Mouse (Mus musculus) gastrocnemius, adult 2 months (tissue): ENCODE data around the gene Kcne4. TPM values are rescaled to one million over a fixed set of nuclear protein-coding genes. Genes with fewer than 3 reads are reported as not detected.
A peak's percentile ranks its signal among the peaks of the same experiment; 100 is the strongest.
"Not testable (repeated sequence)": the region's sequence is repeated elsewhere in the genome, so short reads cannot be mapped to it uniquely, and the experiment has no call there.

Experiments used
- DNase-seq: peaks from one replicate; pipeline ENCODE4 v3.0.0; 2022
- H3K27ac ChIP-seq: fragments of 200-600 bp; 2 replicates; pipeline ENCODE4 v1.8.1; 2022; ENCODE audit warnings: mild to moderate bottlenecking
- H3K4me3 ChIP-seq: fragments of 200-600 bp; 2 replicates; pipeline ENCODE4 v1.8.1; 2022; ENCODE audit warnings: mild to moderate bottlenecking, moderate library complexity
- CTCF ChIP-seq: fragments of 200-600 bp; IDR thresholded peaks from 2 replicates; pipeline ENCODE4 v1.8.1; 2022; ENCODE audit warnings: antibody characterized with exemption, mild to moderate bottlenecking, moderate library complexity
- intact Hi-C: fragments of 180-260 bp; cut with DNase I; formaldehyde crosslinking; loops from one replicate; pipeline ENCODE4 v1.15.1; 2025
- long read RNA-seq, 2 experiments: library from polyadenylated mRNA; stranded (forward); transcript quantifications; one replicate each; pipeline ENCODE4 v2.0.0; 2021
- total RNA-seq, 2 experiments: library from RNA; stranded (reverse); gene quantifications; 2 replicates each; pipeline ENCODE4 v1.2.3; 2021

Kcne4 gene
- total RNA-seq, result 1 to 10 TPM in 1 of 2 experiments, under 1 TPM in 1; 0.61 to 1.3 TPM
- long read RNA-seq, experiment 1, result 0 reads
- long read RNA-seq, experiment 2, result 0 reads

DNA sequence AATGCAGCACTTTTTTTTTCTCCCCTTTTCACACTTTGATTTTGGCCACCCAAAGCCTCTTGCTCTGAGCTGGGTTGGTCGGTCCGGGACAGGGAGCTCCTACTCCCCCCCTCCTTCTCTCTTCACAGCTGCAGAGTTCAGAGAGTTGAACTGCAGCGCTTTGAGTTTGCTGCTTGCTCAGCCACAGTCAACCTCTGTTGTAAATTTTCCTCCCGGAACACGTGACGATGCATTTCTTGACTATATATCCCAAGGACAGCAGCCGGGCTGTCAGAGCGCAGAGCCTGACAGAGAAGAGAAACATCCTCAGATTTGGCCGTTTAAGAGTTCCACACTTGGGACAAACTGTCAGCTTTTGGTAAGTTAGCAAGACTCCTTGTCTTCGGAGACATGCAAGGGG is at the start of gene Kcne4:
TSS of gene Kcne4 (plus strand) at position 120 of the 400 bp plus-strand sequence.
- Histone ChIP-seq H3K27ac (peak within 1 kb of the TSS; percentile 76), H3K4me3 (peak within 1 kb of the TSS; percentile 64)
- no peak for TF ChIP-seq CTCF
- no peak for DNase-seq
- intact Hi-C loops, result no loop called here

DNA sequence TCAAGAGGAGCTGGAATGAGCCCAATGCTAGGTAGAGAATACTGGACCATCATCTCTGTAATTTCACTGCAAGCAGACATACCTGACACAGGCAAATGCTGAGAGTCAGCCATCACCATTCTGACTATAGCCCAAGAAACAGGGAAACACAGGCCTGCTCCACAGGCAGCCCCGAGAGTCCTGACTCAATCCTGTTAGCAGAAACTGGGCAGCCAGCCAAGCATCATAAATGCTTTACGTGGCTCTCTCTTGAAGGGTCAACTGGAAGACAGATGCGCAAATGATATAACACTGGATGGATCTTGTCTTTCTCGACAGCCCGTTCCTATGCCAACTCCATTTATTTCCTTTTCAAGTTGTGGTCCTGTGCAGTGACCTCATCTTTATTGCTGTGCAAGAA is 34.7 kb upstream of the Kcne4 start:
- intact Hi-C loops, result no loop called here
- no peak for TF ChIP-seq CTCF
- peak; percentile 17 for DNase-seq
- Histone ChIP-seq H3K27ac (no peak overlapping the region), H3K4me3 (no peak overlapping the region)

DNA sequence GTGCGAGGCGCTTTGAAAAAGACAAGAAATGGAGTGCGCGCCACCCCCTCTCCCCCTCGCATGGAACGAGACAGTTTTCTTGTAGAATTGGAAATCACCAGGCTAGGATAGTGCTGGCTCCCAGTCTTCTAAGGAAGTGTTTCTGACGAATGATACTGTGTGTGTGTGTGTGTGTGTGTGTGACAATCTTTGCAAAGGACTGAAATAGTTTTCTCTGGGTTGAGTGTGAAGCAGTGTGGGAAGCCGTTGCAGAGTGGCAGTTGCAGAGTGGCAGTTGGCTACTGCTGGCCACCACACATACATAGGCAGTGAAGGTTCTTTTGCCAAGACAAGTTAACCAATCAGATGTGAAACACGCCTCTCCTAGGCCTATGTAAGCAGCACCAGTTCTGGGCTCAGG is 31.6 kb upstream of the Kcne4 start:
- DNase-seq, intact Hi-C loops, H3K4me3 ChIP-seq: not testable (repeated sequence)

DNA sequence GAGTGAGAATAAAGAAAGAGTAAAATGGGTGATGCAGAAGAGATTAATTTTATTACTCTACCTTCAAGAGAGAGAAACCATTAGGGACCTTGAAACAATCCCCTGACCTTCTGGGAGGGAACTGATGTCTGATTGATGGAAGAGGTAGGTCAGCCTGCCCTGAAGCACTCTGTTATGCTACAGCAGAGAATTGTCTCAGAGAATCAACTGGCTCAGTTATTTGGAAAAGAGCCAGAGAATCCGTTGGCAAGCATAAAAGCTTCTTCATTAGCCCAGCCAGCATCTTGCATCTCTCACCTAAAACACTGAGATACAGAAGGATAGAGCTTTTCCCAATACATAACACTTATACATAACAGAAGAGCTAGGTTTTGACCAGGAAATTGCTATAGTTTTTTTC is 26.8 kb upstream of the Kcne4 start:
- TF ChIP-seq CTCF, result no peak
- Histone ChIP-seq H3K27ac (no peak overlapping the region), H3K4me3 (no peak overlapping the region)
- DNase-seq, result no peak
- intact Hi-C loops, result no loop called here

More for the DNA sequence above, 31.6 kb upstream of the Kcne4 start:
- not testable (repeated sequence) for H3K27ac ChIP-seq

DNA sequence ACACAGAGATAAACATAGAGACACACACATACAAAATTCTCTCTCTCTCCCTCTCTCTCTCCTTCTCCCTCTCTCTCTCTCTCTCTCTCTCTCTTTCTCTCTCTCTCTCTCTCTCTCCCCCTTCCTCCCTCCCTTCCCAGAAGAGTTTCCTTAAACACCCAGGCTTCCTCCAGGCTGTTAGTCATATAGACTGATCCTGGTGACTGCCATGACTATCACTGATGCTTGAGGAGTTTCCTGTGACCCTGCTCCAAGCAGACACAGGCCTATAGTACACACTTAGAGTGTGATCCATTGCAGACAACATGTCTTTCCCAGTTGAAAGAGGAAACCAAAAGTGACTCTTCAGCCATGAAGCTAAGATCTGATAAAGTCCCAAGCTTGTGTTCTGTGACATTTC is 9.1 kb upstream of the Kcne4 start:
- H3K4me3 ChIP-seq, result no peak overlapping the region
- no peak for TF ChIP-seq CTCF
- no peak for DNase-seq
- H3K27ac ChIP-seq, result no peak overlapping the region
- intact Hi-C loops, result no loop called here

DNA sequence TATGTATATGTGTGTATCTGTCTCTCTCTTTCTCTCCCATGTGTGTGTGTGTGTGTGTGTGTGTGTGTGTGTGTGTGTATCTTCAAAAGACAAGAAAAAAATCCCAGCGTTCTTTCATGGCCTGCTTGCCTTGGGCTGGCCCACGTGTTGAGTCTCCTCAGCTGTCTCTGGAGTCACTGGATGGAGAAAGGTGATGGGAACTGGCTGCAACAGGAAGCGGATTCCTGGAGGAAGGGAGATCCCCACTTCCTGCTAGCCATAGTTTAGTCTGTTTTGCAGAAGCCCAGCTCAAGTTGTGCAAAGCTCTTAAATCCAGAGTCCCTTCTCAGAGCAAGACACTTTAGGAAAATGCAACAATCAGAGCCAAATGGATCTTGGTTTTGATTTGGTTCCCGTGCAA is 6.7 kb upstream of the Kcne4 start:
- Histone ChIP-seq H3K27ac (no peak overlapping the region), H3K4me3 (no peak overlapping the region)
- intact Hi-C loops, result no loop called here
- TF ChIP-seq CTCF, result no peak
- no peak for DNase-seq

DNA sequence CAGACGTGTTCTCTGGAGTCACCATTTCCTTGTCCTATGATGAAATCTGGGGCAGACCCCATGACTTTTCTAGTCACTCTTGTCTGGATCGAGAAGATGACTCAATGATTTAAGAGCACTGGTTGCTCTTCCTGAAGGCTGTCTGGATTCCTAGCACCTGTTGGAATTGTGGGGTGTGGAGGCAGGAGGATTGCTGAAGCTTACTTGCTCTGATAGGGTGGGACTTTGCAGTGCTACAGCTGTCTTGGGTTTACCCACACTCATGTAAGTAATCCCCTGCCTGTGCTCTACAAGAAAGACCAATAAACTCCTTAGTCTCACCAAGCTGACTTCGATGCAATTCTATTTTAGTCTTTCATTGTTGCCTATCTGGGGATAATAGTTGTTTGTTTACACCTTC is 5.7 kb upstream of the Kcne4 start:
- intact Hi-C loops, result no loop called here
- no peak for TF ChIP-seq CTCF
- H3K4me3 ChIP-seq, result no peak overlapping the region
- no peak for DNase-seq
- H3K27ac ChIP-seq, result no peak overlapping the region

DNA sequence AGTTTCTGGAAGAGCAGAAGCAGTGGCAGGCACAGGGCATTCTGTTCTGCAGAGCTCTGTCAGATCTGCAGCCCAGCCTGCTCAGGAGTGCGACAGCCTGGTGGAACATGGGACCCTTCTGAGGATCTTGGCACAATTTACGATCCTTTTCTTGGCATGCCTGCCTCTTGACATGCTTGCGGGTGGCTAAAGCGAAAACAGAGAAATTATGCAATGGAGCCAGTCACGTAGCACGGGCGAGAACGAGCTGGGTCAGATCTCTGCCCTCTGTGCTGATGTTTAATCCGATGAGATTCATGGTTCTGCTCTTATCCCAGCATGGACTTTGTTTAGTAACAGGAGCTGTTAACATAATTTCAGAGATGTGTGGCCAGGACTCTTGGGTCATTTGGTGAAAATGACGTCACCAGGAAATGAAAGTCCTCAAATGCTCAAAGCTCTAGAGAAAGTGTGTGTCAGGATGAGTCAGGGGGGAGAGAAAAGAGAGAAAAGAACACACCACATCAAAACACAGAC is 4.5 kb upstream of the Kcne4 start:
- TF ChIP-seq CTCF, result no peak
- DNase-seq, result no peak
- intact Hi-C loops, result no loop called here

DNA sequence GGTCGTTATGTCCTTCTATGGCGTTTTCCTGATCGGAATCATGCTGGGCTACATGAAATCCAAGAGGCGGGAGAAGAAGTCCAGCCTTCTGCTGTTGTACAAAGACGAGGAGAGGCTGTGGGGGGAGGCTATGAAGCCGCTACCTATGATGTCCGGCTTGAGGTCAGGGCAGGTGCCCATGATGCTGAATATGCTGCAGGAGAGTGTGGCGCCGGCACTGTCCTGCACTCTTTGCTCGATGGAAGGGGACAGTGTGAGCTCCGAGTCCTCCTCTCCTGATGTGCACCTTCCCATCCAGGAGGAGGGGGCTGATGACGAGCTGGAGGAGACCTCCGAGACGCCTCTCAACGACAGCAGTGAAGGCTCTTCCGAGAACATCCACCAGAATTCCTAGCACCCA is 1.2 kb downstream of the Kcne4 start:
- intact Hi-C loops, result no loop called here
- DNase-seq, result no peak
- no peak for TF ChIP-seq CTCF
- Histone ChIP-seq H3K27ac (peak overlapping the region; percentile 76), H3K4me3 (peak overlapping the region; percentile 64)

More for the DNA sequence above, 4.5 kb upstream of the Kcne4 start:
- Histone ChIP-seq H3K27ac (peak overlapping the region; percentile 24; the same call in 1 of the 2 replicates), H3K4me3 (peak overlapping the region; percentile 31)

DNA sequence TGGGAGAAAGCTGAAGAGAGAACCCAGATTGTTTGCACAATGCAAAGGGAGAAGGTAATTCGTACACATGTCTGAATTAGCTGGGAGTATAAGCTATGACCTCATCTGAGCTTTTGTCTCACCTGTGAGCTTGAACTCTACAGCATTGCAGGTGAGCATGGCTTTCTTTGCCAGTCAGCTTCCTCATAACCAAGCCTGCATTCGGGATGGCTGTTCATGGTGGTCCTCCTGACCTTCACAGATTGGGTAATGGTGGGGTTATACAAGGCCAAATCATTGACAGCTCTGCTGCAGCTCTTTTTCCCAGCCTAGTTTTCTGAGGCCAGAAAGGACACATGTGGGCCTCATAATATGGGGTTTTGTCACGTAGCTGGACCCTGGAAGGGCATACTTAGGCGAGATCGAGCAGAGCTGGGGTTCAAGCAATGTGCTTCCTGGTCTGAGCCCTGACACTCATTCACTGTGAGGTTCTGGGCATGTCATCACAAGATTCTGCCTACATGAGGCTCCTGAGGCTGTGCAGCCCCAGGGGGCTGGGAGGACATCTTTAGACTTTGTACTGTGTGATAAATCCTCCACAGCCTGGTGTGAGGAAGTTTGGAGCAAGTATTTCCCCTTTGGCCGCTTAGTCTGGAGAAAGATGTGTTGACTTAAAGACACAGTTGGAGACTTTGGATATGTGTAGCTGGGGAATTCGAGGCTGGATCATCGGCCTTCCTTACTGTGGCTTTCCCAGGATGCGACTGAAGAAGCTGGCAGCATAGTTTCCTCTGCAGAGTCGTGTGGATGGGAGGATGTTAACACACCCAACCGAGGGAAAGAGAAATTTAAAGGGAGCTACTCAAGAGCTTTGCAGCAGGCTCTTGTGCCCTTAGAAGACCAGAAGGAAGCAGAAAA is 2.3 kb downstream of the Kcne4 start:
- Histone ChIP-seq H3K4me3 (peak overlapping the region; percentile 64), H3K27ac (peak overlapping the region; percentile 76)
- intact Hi-C loops, result no loop called here
- peak; percentile 16 for DNase-seq
- no peak for TF ChIP-seq CTCF

DNA sequence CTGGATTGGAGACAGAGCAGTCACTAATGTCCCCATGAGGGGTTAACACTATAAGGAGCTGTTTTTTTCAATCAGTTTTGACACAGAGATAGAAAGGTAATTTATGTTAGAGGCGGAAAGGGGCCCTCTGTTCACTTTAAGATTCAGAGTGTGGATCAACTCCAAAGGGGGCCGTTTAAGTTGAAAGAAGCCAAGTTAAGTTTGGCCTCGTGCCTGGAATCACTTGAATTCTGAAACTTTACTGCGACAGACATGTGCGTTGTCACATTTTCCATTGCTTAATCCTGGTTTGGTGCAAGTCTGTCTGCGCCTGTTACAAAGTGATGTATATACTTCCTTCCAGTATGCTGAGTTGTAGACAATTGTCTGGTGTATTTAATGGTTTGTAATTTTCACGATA is 3.0 kb downstream of the Kcne4 start:
- intact Hi-C loops, result no loop called here

DNA sequence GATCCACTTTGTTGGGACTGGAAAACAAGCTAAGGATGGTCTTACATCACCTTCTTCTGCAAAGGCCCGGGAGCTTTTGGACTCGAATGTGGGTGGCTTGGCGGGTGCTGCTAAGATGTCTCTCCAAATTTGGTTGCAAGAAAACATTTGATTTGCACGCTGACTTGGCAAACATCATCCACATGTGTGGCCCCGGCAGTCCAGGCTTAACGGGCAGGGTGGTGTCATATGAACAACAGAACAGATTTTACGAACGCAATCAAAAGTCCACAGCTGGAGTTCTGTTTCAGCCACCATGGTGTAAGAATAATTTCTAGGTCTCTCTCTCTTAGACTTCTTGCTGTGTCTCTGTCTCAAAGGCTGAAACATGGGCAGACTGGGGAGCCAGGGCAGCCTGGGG is 3.6 kb downstream of the Kcne4 start:
- intact Hi-C loops, result no loop called here
- TF ChIP-seq CTCF, result no peak
- H3K4me3 ChIP-seq, result peak overlapping the region; percentile 36
- H3K27ac ChIP-seq, result peak overlapping the region; percentile 76
- DNase-seq, result peak; percentile 71

More for the DNA sequence above, 3.0 kb downstream of the Kcne4 start:
- Histone ChIP-seq H3K27ac (peak overlapping the region; percentile 76), H3K4me3 (peak overlapping the region; percentile 64)
- no peak for TF ChIP-seq CTCF
- no peak for DNase-seq

DNA sequence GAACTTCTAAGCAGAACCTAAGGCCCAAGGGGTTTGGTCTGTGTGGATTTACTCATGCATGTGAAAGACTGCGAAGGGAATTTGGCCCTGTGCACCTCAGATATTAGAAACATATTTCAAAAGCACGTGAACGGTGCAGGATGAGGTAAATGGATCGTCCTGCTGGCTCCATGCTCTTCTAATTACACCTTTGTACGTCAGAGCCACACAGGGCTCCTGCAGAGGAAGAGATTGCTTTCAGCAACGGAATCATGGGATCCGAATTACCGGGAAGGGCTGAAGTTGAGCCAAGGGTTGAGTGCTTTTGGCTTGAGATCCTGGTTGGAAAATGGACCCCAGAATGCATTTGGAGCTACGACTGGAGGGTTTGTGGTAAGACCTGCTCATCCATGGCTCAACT is 4.6 kb downstream of the Kcne4 start:
- TF ChIP-seq CTCF, result no peak
- intact Hi-C loops, result no loop called here
- Histone ChIP-seq H3K27ac (peak overlapping the region; percentile 76), H3K4me3 (no peak overlapping the region)
- DNase-seq, result peak; percentile 25
